Mouse (Mus musculus): Measurements from ENCODE around the gene Sart1.

DNA sequence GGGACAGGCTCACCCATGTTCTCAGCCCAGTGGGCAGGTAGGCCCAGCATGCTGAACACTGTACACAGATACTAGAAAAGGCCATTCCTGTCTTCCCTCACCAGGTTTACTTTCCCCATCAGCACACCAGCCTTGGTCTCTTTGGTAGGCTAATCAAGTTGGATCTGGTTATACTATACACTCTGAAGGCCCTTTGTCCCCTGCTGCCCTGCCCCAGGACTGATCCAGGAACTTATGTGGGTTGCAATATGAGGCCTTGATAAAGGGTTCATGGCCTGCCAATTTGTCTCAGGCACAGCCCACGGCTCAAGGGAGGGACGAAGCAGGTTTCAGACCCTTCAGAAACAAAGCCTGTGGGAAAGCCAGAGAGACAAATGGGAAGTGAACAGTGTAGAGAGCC lies 34.9 kb downstream of the Sart1 start:
- no peak for TF ChIP-seq MAFK (IDR thresholded peaks at IDR 0.05; ENCODE audit: insufficient read depth, low read depth, low read length)
- TF ChIP-seq ZNF384 (IDR thresholded peaks at IDR 0.05; ENCODE audit: low read depth, low read length): no peak
- TF ChIP-seq HCFC1 (IDR thresholded peaks at IDR 0.05; ENCODE audit: borderline replicate concordance, insufficient read depth, low read length): no peak
- no peak for TF ChIP-seq CHD2 (IDR thresholded peaks at IDR 0.05; ENCODE audit: low read depth, low read length)

Measured in ES-E14 (cell line).